Mouse (Mus musculus) telencephalon, adult 2 months (tissue): Measurements from ENCODE around the gene Tax1bp1.

Source experiments
- DNase-seq: peaks from one replicate; pipeline ENCODE4 v3.0.0-alpha.2; 2011; ENCODE audit warnings: low read depth, low spot score

The Tax1bp1 gene

GRCm38 (mm10) chr6:52705280-52705679 is 8.2 kb upstream of the Tax1bp1 start:
- no peak for DNase-seq

GRCm38 (mm10) chr6:52707815-52708214 is 5.7 kb upstream of the Tax1bp1 start:
- DNase-seq = no peak

GRCm38 (mm10) chr6:52712563-52712962 is 966 bp upstream of the Tax1bp1 start:
- DNase-seq = no peak

- peak; percentile 67 for DNase-seq
Measured at GRCm38 (mm10) chr6:52713897-52714509, 474 bp downstream of the Tax1bp1 start.

GRCm38 (mm10) chr6:52717493-52718192 is 4.1 kb downstream of the Tax1bp1 start:
- DNase-seq = no peak

- peak; percentile 40 for DNase-seq
Measured at GRCm38 (mm10) chr6:52724805-52725439, 11.4 kb downstream of the Tax1bp1 start.

GRCm38 (mm10) chr6:52730338-52730737 is 16.8 kb downstream of the Tax1bp1 start:
- DNase-seq = no peak

- DNase-seq = no peak
Measured at GRCm38 (mm10) chr6:52734630-52735029, 21.1 kb downstream of the Tax1bp1 start.

- DNase-seq = no peak
Measured at GRCm38 (mm10) chr6:52752832-52753231, 39.3 kb downstream of the Tax1bp1 start.

- DNase-seq = no peak
Measured at GRCm38 (mm10) chr6:52765206-52765605, 51.7 kb downstream of the Tax1bp1 start.

- DNase-seq = no peak
Measured at GRCm38 (mm10) chr6:52770789-52771188, 57.3 kb downstream of the Tax1bp1 start.

GRCm38 (mm10) chr6:52773132-52773531 is 59.6 kb downstream of the Tax1bp1 start:
- no peak for DNase-seq

GRCm38 (mm10) chr6:52775350-52775749 is 61.8 kb downstream of the Tax1bp1 start:
- DNase-seq = no peak

GRCm38 (mm10) chr6:52775956-52776355 is 62.4 kb downstream of the Tax1bp1 start:
- no peak for DNase-seq

- DNase-seq = no peak
Measured at GRCm38 (mm10) chr6:52777034-52777433, 63.5 kb downstream of the Tax1bp1 start.

- DNase-seq = no peak
Measured at GRCm38 (mm10) chr6:52778523-52778922, 65.0 kb downstream of the Tax1bp1 start.

- DNase-seq = no peak
Measured at GRCm38 (mm10) chr6:52779546-52779945, 66.0 kb downstream of the Tax1bp1 start.

- no peak for DNase-seq
Measured at GRCm38 (mm10) chr6:52790316-52790715, 76.8 kb downstream of the Tax1bp1 start.

GRCm38 (mm10) chr6:52790781-52791180 is 77.3 kb downstream of the Tax1bp1 start:
- no peak for DNase-seq

GRCm38 (mm10) chr6:52792455-52792854 is 78.9 kb downstream of the Tax1bp1 start:
- DNase-seq = no peak

- DNase-seq = peak; percentile 50
Measured at GRCm38 (mm10) chr6:52795029-52795841, 81.7 kb downstream of the Tax1bp1 start.

- no peak for DNase-seq
Measured at GRCm38 (mm10) chr6:52796035-52796598, 82.6 kb downstream of the Tax1bp1 start.
